Mouse (Mus musculus) limb, embryonic 11.5 days (tissue): ENCODE data around the gene Lyrm7. TPM values are rescaled to one million over a fixed set of nuclear protein-coding genes. Genes with fewer than 3 reads are reported as not detected.

ENCODE experiments used
- ATAC-seq: fragments of 200-750 bp; cut with Nextera tagmentation; 2 replicates; pipeline ENCODE4 v1.8.0; 2017; ENCODE audit warnings: low read depth; ENCODE audit not compliant: insufficient number of reproducible peaks, low FRiP score, low TSS enrichment
- DNase-seq: peaks from one replicate; pipeline ENCODE4 v3.0.0-alpha.2; 2015; ENCODE audit warnings: low spot score
- H3K27ac ChIP-seq: fragments of 300-500 bp; sonication (generic); replicated peaks from 2 replicates; pipeline ENCODE4 v1.5.1; 2014; ENCODE audit warnings: low read depth, mild to moderate bottlenecking, low read length
- H3K27me3 ChIP-seq: fragments of 300-500 bp; sonication (generic); 2 replicates; pipeline ENCODE4 v1.6.1; 2014; ENCODE audit warnings: mild to moderate bottlenecking, low read length, mixed read lengths; ENCODE audit not compliant: control insufficient read depth, insufficient read depth
- H3K36me3 ChIP-seq: fragments of 300-500 bp; sonication (generic); 2 replicates; pipeline ENCODE4 v1.6.1; 2014; ENCODE audit warnings: mild to moderate bottlenecking, low read length, moderate library complexity, mixed read lengths; ENCODE audit not compliant: control insufficient read depth, insufficient read depth
- H3K4me1 ChIP-seq: fragments of 300-500 bp; sonication (generic); 2 replicates; pipeline ENCODE4 v1.6.1; 2014; ENCODE audit warnings: low read length, mixed read lengths; ENCODE audit not compliant: control insufficient read depth, insufficient read depth
- H3K4me2 ChIP-seq: fragments of 300-500 bp; sonication (generic); 2 replicates; pipeline ENCODE4 v1.6.1; 2014; ENCODE audit warnings: low read depth, mild to moderate bottlenecking, moderate library complexity; ENCODE audit not compliant: severe bottlenecking
- H3K4me3 ChIP-seq: fragments of 300-500 bp; sonication (generic); 2 replicates; pipeline ENCODE4 v1.5.1; 2014; ENCODE audit warnings: low read depth, low read length
- H3K9ac ChIP-seq: fragments of 300-500 bp; sonication (generic); 2 replicates; pipeline ENCODE4 v1.6.1; 2014; ENCODE audit warnings: mild to moderate bottlenecking, low read length
- H3K9me3 ChIP-seq: fragments of 300-500 bp; sonication (generic); 2 replicates; pipeline ENCODE4 v1.6.1; 2016; ENCODE audit warnings: low read length; ENCODE audit not compliant: control insufficient read depth
- WGBS: fragments of 180-500 bp; shearing (Covaris S2); extraction: QIAGEN DNeasy Blood & Tissue Kit; methylation state at CpG from one replicate; pipeline ENCODE4 v1.1.7; 2014; 5-methylcytosine and 5-hydroxymethylcytosine counted together
- polyA plus RNA-seq: library from polyadenylated mRNA; unstranded; fragments of >200 nt; fragmentation: Nextera tagmentation; extraction: Ambion mirVana; gene quantifications from 2 replicates; pipeline ENCODE4 v1.2.1, GENCODE M21; 2014

Lyrm7 gene
- polyA plus RNA-seq, 1 experiment from 2014 or later, result 7.8 TPM

- WGBS, result 56% methylated on average over 1 of the region's 1 CpGs
Observed at GRCm38 (mm10) chr11:54793173-54793572, 67.5 kb downstream of the Lyrm7 start.

GRCm38 (mm10) chr11:54791458-54791857, 69.3 kb downstream of the Lyrm7 start:
- DNase-seq (no peak), ATAC-seq (no peak)
- Histone ChIP-seq H3K27ac (no peak overlapping the region), H3K9me3 (no peaks in the 10 kb centered on the region), H3K4me3 (no peak overlapping the region), H3K36me3 (no peaks in the 10 kb centered on the region), H3K9ac (no peak overlapping the region), H3K4me2 (no peak overlapping the region), H3K4me1 (no peaks in the 10 kb centered on the region), H3K27me3 (no peaks in the 10 kb centered on the region)
- WGBS, result 96% methylated on average over 4 of the region's 4 CpGs

More at GRCm38 (mm10) chr11:54793173-54793572, 67.5 kb downstream of the Lyrm7 start:
- H3K4me2 ChIP-seq, result no peak overlapping the region
- no peak overlapping the region for H3K27ac ChIP-seq
- no peaks in the 10 kb centered on the region for H3K36me3 ChIP-seq
- no peak overlapping the region for H3K9ac ChIP-seq
- DNase-seq, result no peak
- no peak for ATAC-seq
- H3K4me1 ChIP-seq, result no peaks in the 10 kb centered on the region
- no peak overlapping the region for H3K4me3 ChIP-seq
- H3K27me3 ChIP-seq, result no peaks in the 10 kb centered on the region
- no peaks in the 10 kb centered on the region for H3K9me3 ChIP-seq

- 4% methylated on average over 54 of the region's 56 CpGs for WGBS
Observed at GRCm38 (mm10) chr11:54787488-54788474, 72.9 kb downstream of the Lyrm7 start, which contains the start of gene Cdc42se2. Cdc42se2 (minus strand) TSS chr11:54787675.

GRCm38 (mm10) chr11:54786858-54787487, 73.7 kb downstream of the Lyrm7 start:
- Histone ChIP-seq H3K27me3 (no peaks in the 10 kb centered on the region), H3K4me2 (peak overlapping the region; percentile 73), H3K9ac (peak overlapping the region; percentile 89), H3K27ac (peak overlapping the region; percentile 93), H3K36me3 (no peaks in the 10 kb centered on the region), H3K4me3 (peak overlapping the region; percentile 96), H3K4me1 (peaks cover 6% of the 10 kb centered on the region; the same call in 1 of the 2 replicates), H3K9me3 (no peaks in the 10 kb centered on the region)
- DNase-seq, result peak; percentile 76
- under 1% methylated on average over 51 of the region's 54 CpGs for WGBS
- peak; percentile 82; the same call in 1 of the 2 replicates for ATAC-seq

More at GRCm38 (mm10) chr11:54787488-54788474, 72.9 kb downstream of the Lyrm7 start, which contains the start of gene Cdc42se2:
- H3K9me3 ChIP-seq, result no peaks in the 10 kb centered on the region
- peak within 1 kb of the TSS; percentile 96 for H3K4me3 ChIP-seq
- ATAC-seq (peak; percentile 98), DNase-seq (peak; percentile 99)
- H3K27me3 ChIP-seq, result no peaks in the 10 kb centered on the region
- peak within 1 kb of the TSS; percentile 93 for H3K27ac ChIP-seq
- H3K36me3 ChIP-seq, result no peaks in the 10 kb centered on the region
- peaks cover 6% of the 10 kb centered on the region; the same call in 1 of the 2 replicates for H3K4me1 ChIP-seq
- H3K9ac ChIP-seq, result peak within 1 kb of the TSS; percentile 89
- peak within 1 kb of the TSS; percentile 73 for H3K4me2 ChIP-seq

GRCm38 (mm10) chr11:54785566-54785965, 75.2 kb downstream of the Lyrm7 start:
- no peak overlapping the region for H3K4me3 ChIP-seq
- H3K4me2 ChIP-seq, result no peak overlapping the region
- DNase-seq (no peak), ATAC-seq (no peak)
- no peak overlapping the region for H3K27ac ChIP-seq
- H3K4me1 ChIP-seq, result peaks cover 6% of the 10 kb centered on the region; the same call in 1 of the 2 replicates
- no peaks in the 10 kb centered on the region for H3K9me3 ChIP-seq
- H3K9ac ChIP-seq, result no peak overlapping the region
- WGBS, result 88% methylated on average over 3 of the region's 3 CpGs
- H3K36me3 ChIP-seq, result no peaks in the 10 kb centered on the region
- no peaks in the 10 kb centered on the region for H3K27me3 ChIP-seq

GRCm38 (mm10) chr11:54784436-54784835, 76.3 kb downstream of the Lyrm7 start:
- WGBS, result 93% methylated on average over 3 of the region's 3 CpGs
- Histone ChIP-seq H3K9me3 (no peaks in the 10 kb centered on the region), H3K4me2 (no peak overlapping the region), H3K9ac (no peak overlapping the region), H3K4me1 (peaks cover 6% of the 10 kb centered on the region; the same call in 1 of the 2 replicates), H3K27ac (no peak overlapping the region), H3K4me3 (no peak overlapping the region), H3K36me3 (no peaks in the 10 kb centered on the region), H3K27me3 (no peaks in the 10 kb centered on the region)
- no peak for DNase-seq
- no peak for ATAC-seq

GRCm38 (mm10) chr11:54782253-54782652, 78.5 kb downstream of the Lyrm7 start:
- no peaks in the 10 kb centered on the region for H3K27me3 ChIP-seq
- no peak overlapping the region for H3K4me2 ChIP-seq
- no peak overlapping the region for H3K27ac ChIP-seq
- no peak for DNase-seq
- H3K4me1 ChIP-seq, result peaks cover 6% of the 10 kb centered on the region; the same call in 1 of the 2 replicates
- no peaks in the 10 kb centered on the region for H3K36me3 ChIP-seq
- H3K9me3 ChIP-seq, result no peaks in the 10 kb centered on the region
- H3K9ac ChIP-seq, result no peak overlapping the region
- no peak for ATAC-seq
- no peak overlapping the region for H3K4me3 ChIP-seq
- WGBS, result 86% methylated on average over 6 of the region's 6 CpGs

- 95% methylated on average over 1 of the region's 1 CpGs for WGBS
- Histone ChIP-seq H3K36me3 (no peaks in the 10 kb centered on the region), H3K4me2 (no peak overlapping the region), H3K9me3 (no peaks in the 10 kb centered on the region), H3K27ac (no peak overlapping the region), H3K27me3 (no peaks in the 10 kb centered on the region), H3K4me1 (no peaks in the 10 kb centered on the region), H3K9ac (no peak overlapping the region), H3K4me3 (no peak overlapping the region)
- no peak for DNase-seq
- no peak for ATAC-seq
Observed at GRCm38 (mm10) chr11:54779946-54780345, 80.8 kb downstream of the Lyrm7 start.
